Mouse (Mus musculus) bone marrow macrophage, adult 2 months (primary cell): Measurements from ENCODE around the gene Qrich2. TPM values are rescaled to one million over a fixed set of nuclear protein-coding genes. Genes with fewer than 3 reads are reported as not detected.

Experiments used
- H3K27ac ChIP-seq: 2 replicates; pipeline ENCODE4 v1.5.1; 2012; ENCODE audit warnings: low read depth, low read length; ENCODE audit not compliant: insufficient read depth
- H3K4me1 ChIP-seq: 2 replicates; pipeline ENCODE4 v1.6.1; 2012; ENCODE audit warnings: low read length; ENCODE audit not compliant: control insufficient read depth, insufficient read depth
- H3K4me3 ChIP-seq: 2 replicates; pipeline ENCODE4 v1.5.1; 2012; ENCODE audit warnings: mild to moderate bottlenecking, low read length, moderate library complexity; ENCODE audit not compliant: insufficient read depth
- CTCF ChIP-seq: IDR thresholded peaks from 2 replicates; pipeline ENCODE4 v1.5.1; 2012; ENCODE audit warnings: low read depth, mild to moderate bottlenecking, low read length, moderate library complexity
- POLR2A ChIP-seq: IDR thresholded peaks from 2 replicates; pipeline ENCODE4 v1.6.1; 2012; ENCODE audit warnings: mild to moderate bottlenecking, low read depth, low read length, borderline replicate concordance
- polyA plus RNA-seq: library from polyadenylated mRNA; stranded (reverse); fragments of >200 nt; gene quantifications from 2 replicates; pipeline ENCODE4 v1.2.4, GENCODE M21; 2012; ENCODE audit not compliant: missing spikeins, insufficient read depth, insufficient read length

The Qrich2 gene
- polyA plus RNA-seq, 1 experiment, result not detected

- Histone ChIP-seq H3K4me3 (peak overlapping the region; percentile 99), H3K4me1 (peaks cover 12% of the 10 kb centered on the region), H3K27ac (peak overlapping the region; percentile 85)
- TF ChIP-seq POLR2A, result no peak
- no peak for TF ChIP-seq CTCF
Measured at GRCm38 (mm10) chr11:116490232-116491107, 24.4 kb upstream of the Qrich2 start.

- peak overlapping the region; percentile 99 for H3K4me3 ChIP-seq
- H3K27ac ChIP-seq, result peak overlapping the region; percentile 85
- TF ChIP-seq CTCF, result no peak
- TF ChIP-seq POLR2A, result no peak
- H3K4me1 ChIP-seq, result peaks cover 12% of the 10 kb centered on the region
Measured at GRCm38 (mm10) chr11:116489771-116490231, 23.8 kb upstream of the Qrich2 start.

- H3K27ac ChIP-seq, result no peak overlapping the region
- H3K4me3 ChIP-seq, result peak overlapping the region; percentile 99
- TF ChIP-seq POLR2A, result no peak
- TF ChIP-seq CTCF, result peak; percentile 72
- H3K4me1 ChIP-seq, result peaks cover 12% of the 10 kb centered on the region
Measured at GRCm38 (mm10) chr11:116488693-116489375, 22.8 kb upstream of the Qrich2 start.

GRCm38 (mm10) chr11:116488207-116488606, 22.2 kb upstream of the Qrich2 start:
- TF ChIP-seq POLR2A (no peak), CTCF (no peak)

GRCm38 (mm10) chr11:116484261-116484660, 18.2 kb upstream of the Qrich2 start:
- TF ChIP-seq POLR2A, result no peak
- TF ChIP-seq CTCF, result no peak
- Histone ChIP-seq H3K4me1 (peaks cover 3% of the 10 kb centered on the region; the same call in 1 of the 2 replicates), H3K4me3 (no peak overlapping the region), H3K27ac (no peak overlapping the region)

More at GRCm38 (mm10) chr11:116488207-116488606, 22.2 kb upstream of the Qrich2 start:
- H3K27ac ChIP-seq, result no peak overlapping the region
- H3K4me1 ChIP-seq, result peaks cover 8% of the 10 kb centered on the region
- no peak overlapping the region for H3K4me3 ChIP-seq

GRCm38 (mm10) chr11:116481776-116482175, 15.7 kb upstream of the Qrich2 start:
- TF ChIP-seq CTCF (no peak), POLR2A (no peak)
- H3K4me1 ChIP-seq, result no peaks in the 10 kb centered on the region
- H3K27ac ChIP-seq, result no peak overlapping the region
- H3K4me3 ChIP-seq, result no peak overlapping the region

- TF ChIP-seq CTCF (no peak), POLR2A (no peak)
- Histone ChIP-seq H3K4me1 (no peaks in the 10 kb centered on the region), H3K4me3 (no peak overlapping the region), H3K27ac (no peak overlapping the region)
Measured at GRCm38 (mm10) chr11:116480975-116481374, 14.9 kb upstream of the Qrich2 start.

- Histone ChIP-seq H3K4me1 (no peaks in the 10 kb centered on the region), H3K27ac (no peak overlapping the region), H3K4me3 (no peak overlapping the region)
- TF ChIP-seq CTCF (no peak), POLR2A (no peak)
Measured at GRCm38 (mm10) chr11:116479832-116480231, 13.8 kb upstream of the Qrich2 start.

GRCm38 (mm10) chr11:116478978-116479377, 12.9 kb upstream of the Qrich2 start:
- H3K4me1 ChIP-seq, result no peaks in the 10 kb centered on the region
- TF ChIP-seq POLR2A, result no peak
- no peak for TF ChIP-seq CTCF
- H3K4me3 ChIP-seq, result no peak overlapping the region
- no peak overlapping the region for H3K27ac ChIP-seq
